Mouse (Mus musculus): Measurements from ENCODE around the gene Rrp12.
A peak's percentile ranks its signal among the peaks of the same experiment; 100 is the strongest.

Gene Rrp12

GRCm38 (mm10) chr19:41847091-41847581 is 48.8 kb downstream of the Rrp12 start:
- DNase-seq = no peak

- DNase-seq = no peak
These were observed 49.4 kb downstream of the Rrp12 start for GRCm38 (mm10) chr19:41846366-41847090.

GRCm38 (mm10) chr19:41844345-41844744 is 51.6 kb downstream of the Rrp12 start:
- DNase-seq = no peak

GRCm38 (mm10) chr19:41842706-41843105 is 53.3 kb downstream of the Rrp12 start:
- DNase-seq = no peak

GRCm38 (mm10) chr19:41842196-41842595 is 53.8 kb downstream of the Rrp12 start:
- DNase-seq = peak; percentile 77

GRCm38 (mm10) chr19:41841105-41841750 is 54.7 kb downstream of the Rrp12 start:
- DNase-seq = no peak

GRCm38 (mm10) chr19:41839685-41840084 is 56.3 kb downstream of the Rrp12 start:
- no peak for DNase-seq

- no peak for DNase-seq
These were observed 57.2 kb downstream of the Rrp12 start for GRCm38 (mm10) chr19:41838808-41839207.

GRCm38 (mm10) chr19:41837917-41838261 is 58.1 kb downstream of the Rrp12 start:
- DNase-seq = no peak

GRCm38 (mm10) chr19:41837194-41837916 is 58.6 kb downstream of the Rrp12 start:
- DNase-seq = no peak

- no peak for DNase-seq
These were observed 59.3 kb downstream of the Rrp12 start for GRCm38 (mm10) chr19:41836719-41837118.

GRCm38 (mm10) chr19:41835816-41836215 is 60.2 kb downstream of the Rrp12 start:
- DNase-seq = no peak

- no peak for DNase-seq
These were observed 60.6 kb downstream of the Rrp12 start for GRCm38 (mm10) chr19:41835407-41835806.

- DNase-seq = no peak
These were observed 63.3 kb downstream of the Rrp12 start for GRCm38 (mm10) chr19:41832501-41833201.

- no peak for DNase-seq
These were observed 64.1 kb downstream of the Rrp12 start for GRCm38 (mm10) chr19:41831718-41832391.

- DNase-seq = no peak
These were observed 64.8 kb downstream of the Rrp12 start for GRCm38 (mm10) chr19:41831101-41831570.

- DNase-seq = no peak
These were observed 65.6 kb downstream of the Rrp12 start for GRCm38 (mm10) chr19:41830106-41831031.

- peak; percentile 98 for DNase-seq
These were observed 66.4 kb downstream of the Rrp12 start, which contains the start of gene Frat1 for GRCm38 (mm10) chr19:41829381-41830105. Frat1 (plus strand) TSS chr19:41829970.

- DNase-seq = no peak
These were observed 67.0 kb downstream of the Rrp12 start for GRCm38 (mm10) chr19:41828941-41829340.

GRCm38 (mm10) chr19:41826529-41826928 is 69.4 kb downstream of the Rrp12 start:
- no peak for DNase-seq
